Mouse (Mus musculus): ENCODE results near the gene Jazf1.

- TF ChIP-seq MAX (IDR thresholded peaks at IDR 0.05; ENCODE audit: low read length) = no peak
- no peak for TF ChIP-seq CTCF (conservative IDR thresholded peaks at IDR 0.05 in 1 of 2, IDR thresholded peaks at IDR 0.05 in 1 of 2; ENCODE audit: low read depth in 2 of 2, low read length in 2 of 2)
- no peak for TF ChIP-seq POLR2AphosphoS2 (IDR thresholded peaks at IDR 0.05; ENCODE audit: low read depth, low read length)
- TF ChIP-seq KAT2A (IDR thresholded peaks at IDR 0.05; ENCODE audit: insufficient replicate concordance, low read length) = no peak
- TF ChIP-seq JUND (conservative IDR thresholded peaks at IDR 0.05; ENCODE audit: low read depth, low read length) = no peak
- TF ChIP-seq ZNF384 (IDR thresholded peaks at IDR 0.05; ENCODE audit: low read depth, low read length) = no peak
- no peak for TF ChIP-seq MYC (IDR thresholded peaks at IDR 0.05; ENCODE audit: low read depth, low read length)
- no peak for TF ChIP-seq MAZ (IDR thresholded peaks at IDR 0.05; ENCODE audit: low read depth, low read length)
- TF ChIP-seq POLR2A (IDR thresholded peaks at IDR 0.05; ENCODE audit: low read depth, low read length) = no peak
- no peak for TF ChIP-seq CHD2 (IDR thresholded peaks at IDR 0.05; ENCODE audit: low read length)
These were observed 245.8 kb downstream of the Jazf1 start for GRCm38 (mm10) chr6:52822625-52823024.
